Mouse (Mus musculus): Measurements from ENCODE around the gene Hnrnpa1.

DNA sequence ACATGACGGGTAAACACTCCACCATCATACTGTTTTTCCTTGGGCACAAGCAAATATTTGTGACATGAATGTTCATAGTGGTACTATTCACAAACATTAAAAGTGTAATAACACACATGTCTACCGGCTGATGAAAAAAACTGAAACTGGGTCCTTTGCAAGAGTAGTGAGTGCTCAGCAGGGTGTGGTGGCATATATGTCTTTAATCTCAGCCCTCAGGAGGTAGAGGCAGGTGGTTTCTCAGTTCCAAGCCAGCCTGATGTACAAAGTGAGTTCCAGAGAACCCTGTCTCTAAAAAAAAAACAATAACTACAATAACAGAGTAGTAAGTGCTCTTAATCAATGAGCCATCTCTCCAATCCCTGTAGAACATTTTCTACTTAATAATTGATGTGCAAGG is 24.6 kb downstream of the Hnrnpa1 start:
- TF ChIP-seq CTCF (conservative IDR thresholded peaks at IDR 0.05; ENCODE audit: insufficient read depth, insufficient read length, low read depth, low read length) (no peak), POLR2A (IDR thresholded peaks at IDR 0.05; ENCODE audit: low read depth, low read length) (no peak)
